22 mouse cellular contexts compared by ENCODE assay signal in the genomic region with DNA sequence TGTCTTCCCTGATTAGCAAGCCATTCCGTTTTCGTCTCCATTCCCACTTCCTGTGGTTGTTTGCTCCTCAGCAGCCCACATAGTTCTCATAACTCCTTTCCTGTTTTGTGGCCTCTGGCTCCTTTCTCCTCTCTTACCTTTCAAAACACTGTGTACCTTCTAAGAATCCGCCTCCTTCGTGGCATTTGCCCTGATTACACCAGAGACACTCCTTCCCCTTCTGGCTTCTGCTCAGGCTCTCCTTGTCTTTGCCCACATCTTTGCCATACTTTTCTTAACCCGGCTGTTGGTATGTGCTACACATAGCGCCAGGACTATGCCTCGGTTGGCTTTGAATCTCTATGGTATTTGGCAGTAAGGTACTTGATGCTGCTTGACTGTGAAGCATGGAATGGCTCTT. TPM values are rescaled to one million over a fixed set of nuclear protein-coding genes. Genes with fewer than 3 reads are reported as not detected.
DNase-seq lines count a peak whose midpoint lies in the region; ATAC-seq and TF ChIP-seq lines count a peak whose summit lies in the region.
"Had no signal": no experiment of that assay in that cellular context is flagged by ENCODE, and none has a peak within 500 bp of the region (broad histone marks: within the 10 kb centered on the region; RNA-seq: fewer than 3 reads in every experiment).

No protein-coding gene starts in this region.

- H3K4me2 ChIP-seq in heart, embryonic 12.5 days = no peak overlapping the region
- H3K4me2 ChIP-seq in midbrain, postnatal 0 days (ENCODE audit: low read depth, low read length, poor library complexity, severe bottlenecking) = no peak overlapping the region
- H3K4me2 ChIP-seq: embryonic facial prominence, embryonic 13.5 days; embryonic facial prominence, embryonic 15.5 days; forebrain, embryonic 13.5 days; forebrain, embryonic 15.5 days had no signal

- no peak overlapping the region for H3K4me3 ChIP-seq in heart, embryonic 10.5 days
- H3K4me3 ChIP-seq in heart, embryonic 12.5 days = no peak overlapping the region
- H3K4me3 ChIP-seq in lung, adult 2 months (replicated peaks; ENCODE audit: extremely low read depth, low read depth, low read length) = no peak overlapping the region
- H3K4me3 ChIP-seq in midbrain, postnatal 0 days (ENCODE audit: low read depth, low read length) = no peak overlapping the region
- H3K4me3 ChIP-seq: embryonic facial prominence, embryonic 13.5 days; embryonic facial prominence, embryonic 15.5 days; erythroblast, embryonic 14.5 days; forebrain, embryonic 13.5 days; forebrain, embryonic 15.5 days had no signal

- no peak overlapping the region for H3K27ac ChIP-seq in heart, embryonic 10.5 days
- no peak overlapping the region for H3K27ac ChIP-seq in heart, embryonic 12.5 days (ENCODE audit: poor library complexity, severe bottlenecking)
- no peak overlapping the region for H3K27ac ChIP-seq in midbrain, postnatal 0 days (ENCODE audit: low read depth, low read length)
- H3K27ac ChIP-seq: embryonic facial prominence, embryonic 13.5 days; embryonic facial prominence, embryonic 15.5 days; forebrain, embryonic 13.5 days; forebrain, embryonic 15.5 days had no signal

- peaks cover 12% of the 10 kb centered on the region for H3K36me3 ChIP-seq in heart, embryonic 10.5 days
- no peaks in the 10 kb centered on the region for H3K36me3 ChIP-seq in heart, embryonic 12.5 days
- no peaks in the 10 kb centered on the region for H3K36me3 ChIP-seq in midbrain, postnatal 0 days (ENCODE audit: insufficient read depth, low read length)
- H3K36me3 ChIP-seq: embryonic facial prominence, embryonic 15.5 days; forebrain, embryonic 15.5 days had no signal

- DNase-seq in heart, embryonic 10.5 days (ENCODE audit: low spot score) = peak; percentile 60
- peak; percentile 8 for DNase-seq in lung, postnatal 25 days (ENCODE audit: low spot score)
- DNase-seq in lung, adult 2 months = no peak
- peak; percentile 90 for DNase-seq in fat pad, adult 2 months (ENCODE audit: extremely low read depth, low read depth, low spot score)
- DNase-seq in gonadal fat pad, adult 2 months (ENCODE audit: low read depth) = peak; percentile 92
- no peak for DNase-seq in midbrain, postnatal 0 days (ENCODE audit: low spot score)
- DNase-seq: adrenal gland, adult 2 months; adrenal gland, postnatal 10 days; adrenal gland, postnatal 25 days; cerebellum, adult 11 months; cerebellum, adult 18-20 months; cerebellum, adult 8-10 months; cerebellum, adult 9-11 months; cerebellum, postnatal 14 days; cerebellum, postnatal 36 days; embryo, embryonic 11 days had no signal

- no peak for TF ChIP-seq POLR2A in lung, adult 2 months (IDR thresholded peaks at IDR 0.05; ENCODE audit: borderline replicate concordance, extremely low read depth, low read depth, low read length)

- H3K9me3 ChIP-seq in heart, embryonic 10.5 days = no peaks in the 10 kb centered on the region
- H3K9me3 ChIP-seq in heart, embryonic 12.5 days (replicated peaks) = no peaks in the 10 kb centered on the region
- H3K9me3 ChIP-seq in midbrain, postnatal 0 days (ENCODE audit: low read length) = no peaks in the 10 kb centered on the region
- H3K9me3 ChIP-seq: embryonic facial prominence, embryonic 13.5 days; embryonic facial prominence, embryonic 15.5 days; forebrain, embryonic 13.5 days; forebrain, embryonic 15.5 days had no signal

- H3K27me3 ChIP-seq in heart, embryonic 10.5 days (ENCODE audit: insufficient read depth, poor library complexity, severe bottlenecking) = no peaks in the 10 kb centered on the region
- no peaks in the 10 kb centered on the region for H3K27me3 ChIP-seq in heart, embryonic 12.5 days (replicated peaks)
- H3K27me3 ChIP-seq in midbrain, postnatal 0 days (ENCODE audit: insufficient read depth, low read length) = no peaks in the 10 kb centered on the region
- H3K27me3 ChIP-seq: embryonic facial prominence, embryonic 13.5 days; embryonic facial prominence, embryonic 15.5 days; forebrain, embryonic 15.5 days had no signal

- 79% methylated on average over 7 of the region's 7 CpGs for WGBS in heart, embryonic 10.5 days
- WGBS in heart, embryonic 12.5 days = 81% methylated on average over 7 of the region's 7 CpGs
- 68% methylated on average over 7 of the region's 7 CpGs for WGBS in lung, adult 2 months
- 95% methylated on average over 7 of the region's 7 CpGs for WGBS in midbrain, postnatal 0 days

- ATAC-seq in heart, embryonic 12.5 days (ENCODE audit: insufficient number of reproducible peaks, low FRiP score) = no peak
- ATAC-seq in midbrain, postnatal 0 days (ENCODE audit: low FRiP score) = no peak
- ATAC-seq: forebrain, embryonic 13.5 days; forebrain, embryonic 15.5 days had no signal

- no peaks in the 10 kb centered on the region for H3K4me1 ChIP-seq in heart, embryonic 10.5 days
- no peaks in the 10 kb centered on the region for H3K4me1 ChIP-seq in heart, embryonic 12.5 days (replicated peaks)
- H3K4me1 ChIP-seq in lung, adult 2 months (ENCODE audit: control insufficient read depth, insufficient read depth, low read length) = no peaks in the 10 kb centered on the region
- H3K4me1 ChIP-seq in midbrain, postnatal 0 days (ENCODE audit: insufficient read depth, low read length) = no peaks in the 10 kb centered on the region
- H3K4me1 ChIP-seq: embryonic facial prominence, embryonic 13.5 days; embryonic facial prominence, embryonic 15.5 days; forebrain, embryonic 15.5 days had no signal

- H3K9ac ChIP-seq in heart, embryonic 12.5 days = no peak overlapping the region
- no peak overlapping the region for H3K9ac ChIP-seq in midbrain, postnatal 0 days (replicated peaks; ENCODE audit: low read length, poor library complexity, severe bottlenecking)
- H3K9ac ChIP-seq: embryonic facial prominence, embryonic 13.5 days; embryonic facial prominence, embryonic 15.5 days; forebrain, embryonic 13.5 days; forebrain, embryonic 15.5 days had no signal

- no peak for TF ChIP-seq CTCF in lung, adult 2 months (IDR thresholded peaks at IDR 0.05; ENCODE audit: insufficient read depth, low read length)
- no peak for TF ChIP-seq CTCF in midbrain, postnatal 0 days (IDR thresholded peaks at IDR 0.05)

RNA-seq across cellular contexts. Expression of gene Ly75, which starts 35.2 kb away (rescaled TPM):
- 5.3 and 6.6 TPM in 2 replicates for polyA plus RNA-seq in heart, embryonic 10.5 days (2016; fragmentation: Nextera tagmentation; extraction: Ambion mirVana)
- 2.6 and 2.9 TPM in 2 replicates for polyA plus RNA-seq in heart, embryonic 12.5 days (2016; fragmentation: Nextera tagmentation; extraction: Ambion mirVana)
- polyA plus RNA-seq in lung, adult 2 months (2012; rRNA removed) = 1.7 and 2.9 TPM in 2 replicates
- 0.28 and 0.32 TPM in 2 replicates for polyA plus RNA-seq in gonadal fat pad, adult 2 months (2012; rRNA removed)
- total RNA-seq in midbrain, postnatal 0 days (2014; rRNA removed) = 2.9 and 4.8 TPM in 2 replicates
- 1.2 and 1.5 TPM in 2 replicates for polyA plus RNA-seq in midbrain, postnatal 0 days (2015; fragmentation: Nextera tagmentation; extraction: Ambion mirVana)
- polyA plus RNA-seq: erythroblast, embryonic 14.5 days had no signal

Comparison
In these comparisons a context has a peak if more than half of its experiments do, and no peak if none do; other contexts are left out.
1. DNase-seq: peak in heart, embryonic 10.5 days (single experiment), lung, postnatal 25 days (single experiment), fat pad, adult 2 months (single experiment) and gonadal fat pad, adult 2 months (single experiment); none in lung, adult 2 months (single experiment) and midbrain, postnatal 0 days (single experiment).